Mouse (Mus musculus) kidney, adult 2 months (tissue): ENCODE measurements around the gene Nuak1. TPM values are rescaled to one million over a fixed set of nuclear protein-coding genes. Genes with fewer than 3 reads are reported as not detected.
A peak's percentile ranks its signal among the peaks of the same experiment; 100 is the strongest.

Source experiments
- DNase-seq: peaks from one replicate; pipeline ENCODE4 v3.0.0; 2021
- H3K27ac ChIP-seq: fragments of 200-500 bp; 2 replicates; pipeline ENCODE4 v1.5.1; 2012; ENCODE audit warnings: low read depth, low read length, control low read depth, inconsistent platforms; ENCODE audit not compliant: insufficient read depth
- H3K27me3 ChIP-seq: fragments of 200-500 bp; replicated peaks from 2 replicates; pipeline ENCODE4 v1.6.1; 2012; ENCODE audit warnings: mild to moderate bottlenecking, moderate library complexity, low read length, inconsistent platforms; ENCODE audit not compliant: control insufficient read depth, insufficient read depth
- H3K36me3 ChIP-seq: fragments of 200-500 bp; 2 replicates; pipeline ENCODE4 v1.6.1; 2012; ENCODE audit warnings: mild to moderate bottlenecking, moderate library complexity, low read length, inconsistent platforms; ENCODE audit not compliant: control insufficient read depth, insufficient read depth
- H3K4me1 ChIP-seq: fragments of 200-500 bp; 2 replicates; pipeline ENCODE4 v1.6.1; 2011; ENCODE audit warnings: low read length; ENCODE audit not compliant: control insufficient read depth, insufficient read depth
- H3K4me3 ChIP-seq: fragments of 200-500 bp; 2 replicates; pipeline ENCODE4 v1.5.1; 2011; ENCODE audit warnings: mild to moderate bottlenecking, low read depth, low read length, control low read depth; ENCODE audit not compliant: insufficient read depth
- CTCF ChIP-seq: fragments of 200-500 bp; conservative IDR thresholded peaks from 2 replicates; pipeline ENCODE4 v1.5.1; 2011; ENCODE audit warnings: low read depth, mild to moderate bottlenecking, control low read depth, low read length, moderate library complexity, mixed read lengths; ENCODE audit not compliant: insufficient read depth, insufficient read length
- POLR2A ChIP-seq: fragments of 200-500 bp; IDR thresholded peaks from one replicate; pipeline ENCODE4 v1.6.1; 2011; ENCODE audit warnings: low read depth, low read length, control low read depth
- WGBS: fragments of 180-500 bp; shearing (Covaris S2); methylation state at CpG from one replicate; pipeline ENCODE4 v1.1.7; 2018; 5-methylcytosine and 5-hydroxymethylcytosine counted together
- polyA plus RNA-seq: library from polyadenylated mRNA; depleted of rRNA; stranded (reverse); fragments of >200 nt; gene quantifications from 2 replicates; pipeline ENCODE4 v1.2.3, GENCODE M21; 2012

Gene Nuak1
- polyA plus RNA-seq, 1 experiment, result 12.2 TPM

DNA sequence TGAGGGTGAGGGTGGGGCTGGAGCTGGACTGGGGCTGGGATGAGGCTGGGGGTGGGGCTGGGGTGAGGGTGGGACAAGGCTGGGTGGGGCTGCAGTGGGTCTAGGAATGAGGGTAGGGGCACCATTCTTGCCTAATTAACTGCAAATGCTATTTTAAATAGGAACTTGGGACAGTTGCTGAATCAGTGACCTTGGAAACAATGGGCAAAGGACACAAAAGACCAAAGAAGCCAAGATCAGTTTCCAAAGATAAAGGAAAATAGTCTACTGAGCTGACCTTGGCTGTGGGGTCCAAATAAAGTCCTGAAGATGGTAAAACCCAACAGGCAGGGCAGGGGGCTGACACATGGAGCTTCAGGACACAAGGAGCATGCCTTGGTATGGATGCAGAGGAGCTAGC, 22.0 kb downstream of the Nuak1 start:
- no peak for TF ChIP-seq CTCF
- no peak for TF ChIP-seq POLR2A
- Histone ChIP-seq H3K36me3 (no peaks in the 10 kb centered on the region), H3K4me3 (no peak overlapping the region), H3K27ac (no peak overlapping the region), H3K4me1 (0 out of 2 replicates have a peak, but pooled peaks cover 9% of the 10 kb centered on the region), H3K27me3 (no peaks in the 10 kb centered on the region)
- DNase-seq, result no peak

DNA sequence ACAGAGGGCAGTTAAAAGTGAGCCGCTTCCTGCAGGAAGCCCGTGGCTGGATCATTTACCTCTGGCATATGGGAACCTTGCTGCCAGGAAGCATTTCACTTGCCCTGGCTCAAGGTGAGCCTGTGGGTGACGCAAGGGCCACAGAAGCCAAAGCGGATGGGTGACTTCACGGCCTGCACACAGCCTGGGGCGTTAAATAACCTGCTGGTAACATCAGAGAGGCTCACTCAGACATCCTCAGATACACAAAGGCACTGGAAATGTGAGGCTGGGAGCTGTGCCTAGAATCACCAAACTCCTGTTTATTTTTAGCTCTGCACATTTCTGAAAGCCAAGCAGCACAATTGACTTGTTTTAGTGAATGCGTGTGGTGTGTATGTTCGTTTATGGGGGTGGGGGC, 23.6 kb downstream of the Nuak1 start:
- DNase-seq, result peak; percentile 48
- TF ChIP-seq CTCF (no peak), POLR2A (no peak)

DNA sequence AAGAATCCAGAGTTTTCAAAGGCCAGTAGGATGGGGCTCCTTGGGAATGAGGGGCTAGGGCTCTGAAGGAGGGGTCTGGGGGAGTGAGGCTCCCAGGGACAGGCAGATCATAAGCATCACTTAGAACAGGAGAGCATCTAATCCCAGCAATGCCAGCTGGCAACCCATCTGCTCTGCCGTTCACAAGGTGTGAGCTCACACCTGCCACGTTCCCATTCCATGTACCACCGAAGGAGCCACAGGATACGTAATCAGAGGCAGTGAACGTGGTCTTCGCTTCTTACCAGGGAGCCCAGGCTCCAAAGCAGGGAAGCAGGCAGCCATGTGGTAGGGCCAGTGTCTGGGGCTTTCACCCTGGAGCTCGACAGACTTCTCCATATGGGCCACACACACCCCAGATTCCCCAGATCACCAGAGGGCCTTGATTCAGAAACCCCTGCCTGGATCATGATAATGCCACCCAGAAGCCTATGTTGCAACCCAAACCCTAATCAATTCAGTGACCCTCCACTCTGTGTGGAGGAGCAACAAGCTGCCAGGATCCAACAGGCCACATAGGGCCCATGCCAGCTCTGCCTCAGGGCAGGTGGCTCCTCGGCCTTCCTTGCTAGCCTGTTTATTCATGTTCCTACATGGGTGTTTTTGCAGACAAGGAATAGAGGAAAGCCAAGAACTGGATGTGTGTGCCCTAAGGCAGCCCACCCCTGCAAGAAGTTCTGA, 25.3 kb downstream of the Nuak1 start:
- no peak overlapping the region for H3K27ac ChIP-seq
- H3K36me3 ChIP-seq, result no peaks in the 10 kb centered on the region
- H3K27me3 ChIP-seq, result no peaks in the 10 kb centered on the region
- H3K4me1 ChIP-seq, result peaks cover 27% of the 10 kb centered on the region
- no peak overlapping the region for H3K4me3 ChIP-seq
- peak; percentile 26 for DNase-seq
- WGBS, result 92% methylated on average over 8 of the region's 8 CpGs
- TF ChIP-seq POLR2A (no peak), CTCF (no peak)

More for the DNA sequence above, 23.6 kb downstream of the Nuak1 start:
- no peak overlapping the region for H3K4me3 ChIP-seq
- H3K27ac ChIP-seq, result peak overlapping the region; percentile 15; the same call in 1 of the 2 replicates
- H3K4me1 ChIP-seq, result peaks cover 20% of the 10 kb centered on the region
- 49% methylated on average over 8 of the region's 8 CpGs for WGBS
- H3K36me3 ChIP-seq, result no peaks in the 10 kb centered on the region
- H3K27me3 ChIP-seq, result no peaks in the 10 kb centered on the region

DNA sequence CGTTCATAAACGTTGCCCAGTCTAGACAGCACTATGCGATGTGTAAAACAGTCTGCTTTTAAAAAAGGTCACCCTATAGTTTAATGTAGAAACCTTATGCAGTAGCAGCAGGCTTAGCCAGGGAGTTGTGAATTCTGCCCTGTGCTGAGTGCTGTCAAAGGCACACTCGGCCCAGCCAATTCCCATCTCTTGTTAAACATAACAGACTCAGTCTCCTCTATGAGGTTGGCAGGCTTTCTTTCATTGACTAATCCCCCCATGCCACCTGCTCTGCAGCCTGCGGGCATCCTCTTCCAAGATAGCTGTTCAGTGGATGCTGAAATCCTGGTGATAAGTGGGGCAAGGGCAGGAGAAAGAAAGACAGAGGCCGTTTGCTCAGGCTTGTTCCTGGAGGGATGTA, 27.1 kb downstream of the Nuak1 start:
- DNase-seq, result no peak
- WGBS, result 73% methylated on average over 6 of the region's 6 CpGs
- Histone ChIP-seq H3K4me1 (peaks cover 27% of the 10 kb centered on the region), H3K4me3 (no peak overlapping the region), H3K27ac (no peak overlapping the region), H3K27me3 (no peaks in the 10 kb centered on the region), H3K36me3 (no peaks in the 10 kb centered on the region)
- TF ChIP-seq POLR2A (no peak), CTCF (no peak)

DNA sequence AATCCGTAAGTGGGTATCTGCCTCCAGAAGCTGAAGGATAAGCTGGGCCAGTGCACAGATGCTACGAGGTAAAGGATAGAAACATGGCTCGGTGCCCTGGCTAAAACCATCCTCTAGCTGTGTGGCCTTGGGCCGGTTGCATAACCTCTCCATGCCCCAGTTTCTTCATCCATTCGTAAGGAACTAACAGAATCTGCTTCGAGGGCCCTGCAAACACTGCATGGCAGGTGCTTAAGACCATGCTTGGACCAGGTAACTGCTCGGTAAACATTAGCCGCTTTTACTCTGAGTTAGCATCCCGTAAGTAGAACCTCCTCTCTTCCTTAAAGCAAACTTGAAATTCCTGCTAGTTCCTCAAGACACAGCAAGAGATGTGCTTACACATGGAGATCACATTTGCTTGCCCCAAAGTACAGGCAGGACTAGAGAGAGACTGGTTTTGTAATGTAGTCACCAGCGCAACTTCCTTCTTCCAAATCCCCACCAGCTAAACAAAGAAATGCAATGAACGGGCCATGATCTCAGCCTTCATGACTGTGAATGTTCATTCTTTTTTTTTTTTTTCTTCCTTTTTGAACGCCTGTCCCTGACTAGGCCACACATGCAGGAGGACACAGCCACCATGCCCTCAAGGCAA, 28.0 kb downstream of the Nuak1 start:
- TF ChIP-seq POLR2A, result no peak
- TF ChIP-seq CTCF, result no peak
- Histone ChIP-seq H3K27me3 (no peaks in the 10 kb centered on the region), H3K36me3 (no peaks in the 10 kb centered on the region), H3K4me1 (peaks cover 24% of the 10 kb centered on the region), H3K4me3 (no peak overlapping the region), H3K27ac (0 out of 2 replicates have a peak overlapping the region, but pooled peaks have one; percentile 8)
- WGBS, result 61% methylated on average over 12 of the region's 12 CpGs
- peak; percentile 58 for DNase-seq

DNA sequence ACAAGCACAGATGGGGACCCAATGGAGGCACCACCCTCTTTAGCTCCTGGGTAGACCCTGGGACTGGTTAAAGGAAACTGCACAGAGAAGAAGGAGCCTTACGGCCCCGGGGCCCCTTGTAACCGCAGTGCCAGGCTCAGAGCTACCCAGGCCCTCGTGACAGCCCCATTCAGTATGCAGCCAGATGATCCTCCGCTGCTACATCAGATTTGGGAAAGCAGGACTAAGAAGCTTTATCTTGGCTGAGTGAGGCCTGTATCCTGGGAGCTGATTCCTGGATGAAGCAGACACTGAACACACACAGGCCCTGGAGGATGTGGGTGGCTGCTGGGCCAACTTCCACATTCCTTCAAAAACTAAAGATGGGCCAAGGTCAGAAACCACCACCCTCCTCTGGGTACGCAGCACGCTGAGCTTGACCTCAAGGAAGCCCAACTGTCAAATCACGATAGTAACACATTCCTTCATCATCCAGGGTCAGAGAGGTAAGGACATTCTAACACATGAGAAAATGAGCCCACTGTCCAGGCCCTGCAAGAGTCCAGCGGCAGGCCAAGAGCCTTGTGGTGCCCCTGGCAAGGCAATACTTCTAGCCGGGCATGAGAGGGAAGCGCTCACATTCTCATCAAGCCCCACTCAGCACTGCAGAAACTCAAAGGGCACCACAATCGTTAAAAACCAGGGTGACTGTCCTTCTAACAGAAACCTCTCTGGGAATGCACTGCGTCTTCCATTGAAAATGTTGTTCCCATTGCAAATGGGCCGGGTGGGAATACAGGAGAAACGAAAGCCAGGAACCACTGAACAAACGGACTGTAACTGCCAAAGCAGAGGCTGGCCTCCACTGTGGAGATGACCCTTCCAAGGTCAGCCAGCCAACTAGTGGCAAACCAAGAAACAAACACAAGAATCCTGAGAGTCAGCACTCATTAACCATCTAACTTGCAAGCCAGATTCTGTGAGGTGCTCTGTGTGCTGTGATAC, 29.0 kb downstream of the Nuak1 start:
- Histone ChIP-seq H3K27ac (peak overlapping the region; percentile 49), H3K4me1 (peaks cover 18% of the 10 kb centered on the region), H3K27me3 (no peaks in the 10 kb centered on the region), H3K4me3 (no peak overlapping the region), H3K36me3 (no peaks in the 10 kb centered on the region)
- no peak for TF ChIP-seq POLR2A
- 51% methylated on average over 16 of the region's 16 CpGs for WGBS
- peak; percentile 82 for DNase-seq
